Mouse (Mus musculus): ENCODE data around the gene Itga10.
"Not testable (repeated sequence)": the region's sequence is repeated elsewhere in the genome, so short reads cannot be mapped to it uniquely, and the experiment has no call there.

Itga10 gene

GRCm38 (mm10) chr3:96634928-96635879 is 10.2 kb upstream of the Itga10 start, which contains the start of the genes Pex11b and Gm42957:
TSS of gene Pex11b (plus strand) at chr3:96635376.
TSS of gene Gm42957 (plus strand) at chr3:96635474.
- DNase-seq (ENCODE audit: low read depth, low spot score) = peak; percentile 96

- DNase-seq (ENCODE audit: low read depth, low spot score) = no peak
Observed at GRCm38 (mm10) chr3:96635906-96636305, 9.5 kb upstream of the Itga10 start.

GRCm38 (mm10) chr3:96636448-96636847 is 8.9 kb upstream of the Itga10 start:
- no peak for DNase-seq (ENCODE audit: low read depth, low spot score)

GRCm38 (mm10) chr3:96639219-96639618 is 6.2 kb upstream of the Itga10 start:
- peak; percentile 79 for DNase-seq (ENCODE audit: low read depth, low spot score)

GRCm38 (mm10) chr3:96647365-96647764 is 2.0 kb downstream of the Itga10 start:
- DNase-seq (ENCODE audit: low read depth, low spot score) = no peak

- no peak for DNase-seq (ENCODE audit: low read depth, low spot score)
Observed at GRCm38 (mm10) chr3:96660901-96661300, 15.5 kb downstream of the Itga10 start.

- DNase-seq (ENCODE audit: low read depth, low spot score) = peak; percentile 23
Observed at GRCm38 (mm10) chr3:96662731-96663316, 17.4 kb downstream of the Itga10 start.

GRCm38 (mm10) chr3:96663432-96664239 is 18.3 kb downstream of the Itga10 start:
- DNase-seq (ENCODE audit: low read depth, low spot score) = peak; percentile 95

GRCm38 (mm10) chr3:96665732-96666363 is 20.5 kb downstream of the Itga10 start:
- not testable (repeated sequence) for DNase-seq (ENCODE audit: low read depth, low spot score)

GRCm38 (mm10) chr3:96666916-96667315 is 21.5 kb downstream of the Itga10 start:
- no peak for DNase-seq (ENCODE audit: low read depth, low spot score)

GRCm38 (mm10) chr3:96667316-96667715 is 21.9 kb downstream of the Itga10 start:
- DNase-seq (ENCODE audit: low read depth, low spot score) = peak; percentile 32

- no peak for DNase-seq (ENCODE audit: low read depth, low spot score)
Observed at GRCm38 (mm10) chr3:96668424-96669067, 23.2 kb downstream of the Itga10 start.

GRCm38 (mm10) chr3:96669727-96670468 is 24.5 kb downstream of the Itga10 start, which contains the start of gene Ankrd35:
TSS of gene Ankrd35 (plus strand) at chr3:96670131.
- DNase-seq (ENCODE audit: low read depth, low spot score) = peak; percentile 96

GRCm38 (mm10) chr3:96671519-96671918 is 26.1 kb downstream of the Itga10 start:
- DNase-seq (ENCODE audit: low read depth, low spot score) = no peak

- no peak for DNase-seq (ENCODE audit: low read depth, low spot score)
Observed at GRCm38 (mm10) chr3:96673514-96673913, 28.1 kb downstream of the Itga10 start.

GRCm38 (mm10) chr3:96674442-96674841 is 29.1 kb downstream of the Itga10 start:
- no peak for DNase-seq (ENCODE audit: low read depth, low spot score)

GRCm38 (mm10) chr3:96675171-96675570 is 29.8 kb downstream of the Itga10 start:
- DNase-seq (ENCODE audit: low read depth, low spot score) = no peak

- no peak for DNase-seq (ENCODE audit: low read depth, low spot score)
Observed at GRCm38 (mm10) chr3:96675690-96676089, 30.3 kb downstream of the Itga10 start.

GRCm38 (mm10) chr3:96678456-96678855 is 33.1 kb downstream of the Itga10 start:
- no peak for DNase-seq (ENCODE audit: low read depth, low spot score)

GRCm38 (mm10) chr3:96679159-96679674 is 33.8 kb downstream of the Itga10 start:
- DNase-seq (ENCODE audit: low read depth, low spot score) = no peak

All from brain, adult 2 months (tissue).